Mouse (Mus musculus) CH12F3 (cell line): ENCODE data around the gene Lilra5.
"Not testable (repeated sequence)": the region's sequence is repeated elsewhere in the genome, so short reads cannot be mapped to it uniquely, and the experiment has no call there.

Experiments used
- in situ Hi-C: fragments of 300-500 bp; cut with MboI; formaldehyde crosslinking; loops from 2 replicates; pipeline ENCODE4 v1.14.3; 2020; ENCODE audit warnings: low sequenced_read_pairs

Gene Lilra5

DNA sequence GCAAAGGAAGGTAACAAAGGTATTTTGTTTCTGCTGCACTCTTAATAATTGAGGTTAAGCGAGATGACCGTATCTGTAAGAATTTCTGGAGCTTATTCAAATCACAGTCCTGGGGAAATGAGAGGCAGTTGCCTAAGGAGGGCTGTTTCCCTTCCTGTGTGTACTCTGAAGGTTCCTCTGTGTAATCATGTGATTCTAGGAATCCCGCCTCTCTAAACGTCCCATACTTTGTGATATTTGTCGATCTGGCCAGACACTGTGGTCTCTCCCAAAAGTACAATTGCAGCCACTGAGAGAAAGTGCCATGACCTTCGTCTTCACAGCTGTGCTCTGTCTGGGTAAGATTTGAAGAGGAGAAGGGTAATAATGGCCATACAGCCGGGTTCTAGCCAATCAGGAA is at the start of gene Lilra5:
Gene Lilra5, plus strand, starts transcription at position 301 of the 400 bp plus-strand sequence.
- in situ Hi-C loops, result no loop called here

DNA sequence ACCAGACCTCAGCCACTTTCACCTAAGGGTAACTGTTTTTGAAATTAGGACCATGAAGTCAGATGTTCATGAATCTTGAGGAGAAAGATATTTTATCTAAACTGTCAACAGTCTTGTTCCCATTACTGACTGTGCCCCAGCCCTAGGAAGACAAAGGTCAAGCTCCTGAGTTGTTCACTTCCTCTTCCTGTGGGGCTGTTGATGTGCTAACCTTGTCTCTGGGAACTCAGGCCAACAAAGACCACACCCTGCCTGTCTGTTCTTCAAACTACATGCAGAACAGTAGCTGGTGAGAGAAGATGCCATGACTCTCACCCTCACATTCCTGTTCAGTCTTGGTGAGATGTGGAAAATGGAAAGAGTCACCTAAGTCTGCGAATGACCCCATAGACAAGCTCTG is 30.4 kb upstream of the Lilra5 start:
- in situ Hi-C loops, result no loop called here

DNA sequence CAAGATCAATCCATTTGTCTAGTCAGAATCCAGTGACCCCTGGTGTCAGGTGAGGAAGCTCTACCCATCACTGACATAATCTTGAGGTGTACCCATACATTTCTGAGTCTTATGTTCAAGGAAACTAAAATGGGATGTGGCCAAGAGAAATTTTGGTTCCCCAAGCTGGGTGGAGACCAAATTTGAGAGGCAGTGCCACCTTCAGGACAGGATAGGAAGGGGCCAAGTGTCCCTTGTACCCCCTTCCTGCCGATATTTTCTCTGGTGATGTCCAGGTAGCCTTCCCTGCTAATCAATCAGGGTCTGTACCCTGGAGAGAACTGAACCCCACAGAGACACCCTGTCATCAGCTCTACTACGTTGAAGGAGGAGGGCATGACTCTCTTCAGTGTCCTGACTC is 28.9 kb upstream of the Lilra5 start:
- in situ Hi-C loops, result no loop called here

DNA sequence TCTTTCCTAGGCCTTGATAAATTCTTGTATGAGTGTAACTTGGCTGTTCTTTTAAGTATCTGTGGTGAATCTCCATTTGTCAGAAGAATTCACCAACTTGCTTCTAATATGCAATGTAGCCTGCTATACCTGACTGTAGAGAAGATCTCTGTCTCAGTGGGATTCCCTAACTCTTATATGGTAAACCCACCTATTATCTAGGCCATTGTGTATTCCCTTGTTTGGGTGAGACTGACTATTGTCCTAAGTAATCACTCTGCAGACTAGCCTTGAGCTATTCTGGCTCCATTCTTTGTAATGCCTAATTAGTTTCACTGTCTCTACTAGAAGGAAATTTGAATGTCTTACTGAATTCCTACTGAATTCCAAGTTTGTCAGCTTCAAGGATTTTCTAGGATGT is 24.1 kb upstream of the Lilra5 start:
- in situ Hi-C loops, result not testable (repeated sequence)

DNA sequence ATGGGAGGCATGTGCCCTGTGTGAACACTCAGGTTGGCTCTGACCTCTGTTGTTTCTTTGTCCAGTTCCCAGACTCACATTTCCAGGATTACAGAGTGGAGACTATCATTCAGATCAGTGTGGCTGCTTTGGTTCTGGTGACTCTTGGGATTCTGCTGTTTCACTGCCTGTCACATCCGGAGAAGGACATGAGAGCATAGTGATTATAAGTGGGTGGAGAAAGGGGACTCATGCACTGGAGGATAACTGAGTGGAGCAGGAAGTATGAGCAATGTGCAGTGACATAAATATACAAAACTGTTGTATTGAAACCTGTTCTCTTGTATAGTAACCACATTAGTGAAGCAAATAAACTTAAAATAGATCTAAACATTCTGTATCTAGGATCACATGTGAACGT is 22.2 kb upstream of the Lilra5 start:
- in situ Hi-C loops, result no loop called here

DNA sequence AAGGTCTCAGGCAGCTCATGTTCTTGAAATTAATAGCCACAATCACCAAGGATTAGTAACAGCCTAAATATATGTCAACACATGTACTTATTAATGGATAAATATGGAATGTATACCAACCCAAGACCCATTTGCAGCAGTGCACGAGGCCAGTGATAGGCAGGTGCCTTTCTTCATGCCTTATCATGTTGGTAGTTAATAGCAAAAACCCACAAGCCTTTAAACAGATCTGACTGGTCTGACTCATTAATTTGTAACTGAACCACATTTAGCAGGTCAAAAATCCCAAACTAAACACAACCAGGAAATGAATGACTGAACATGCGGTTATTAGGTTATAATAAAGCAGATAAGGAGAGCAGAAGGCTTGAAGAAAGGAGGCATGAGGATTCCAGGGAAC is 21.7 kb upstream of the Lilra5 start:
- in situ Hi-C loops, result no loop called here

DNA sequence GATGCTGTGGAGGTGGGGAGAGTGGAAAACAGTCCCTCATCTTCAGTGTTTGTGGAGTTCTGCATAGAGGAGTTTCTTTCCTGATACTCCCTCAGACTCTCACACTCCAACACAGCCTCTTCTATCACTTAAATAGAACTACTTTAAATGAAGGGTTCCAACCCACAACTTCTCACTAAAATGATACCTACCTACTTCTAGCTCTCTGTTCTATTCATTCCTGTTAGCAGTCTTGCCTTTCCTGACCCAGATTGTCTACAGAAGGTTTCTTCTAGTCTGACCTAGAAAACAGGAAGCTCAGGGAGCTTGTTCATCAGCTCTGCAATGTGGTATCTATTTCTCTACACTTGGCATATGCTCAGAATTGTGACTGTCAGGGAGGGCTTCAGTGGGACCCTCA is 2.0 kb upstream of the Lilra5 start:
- in situ Hi-C loops, result no loop called here

DNA sequence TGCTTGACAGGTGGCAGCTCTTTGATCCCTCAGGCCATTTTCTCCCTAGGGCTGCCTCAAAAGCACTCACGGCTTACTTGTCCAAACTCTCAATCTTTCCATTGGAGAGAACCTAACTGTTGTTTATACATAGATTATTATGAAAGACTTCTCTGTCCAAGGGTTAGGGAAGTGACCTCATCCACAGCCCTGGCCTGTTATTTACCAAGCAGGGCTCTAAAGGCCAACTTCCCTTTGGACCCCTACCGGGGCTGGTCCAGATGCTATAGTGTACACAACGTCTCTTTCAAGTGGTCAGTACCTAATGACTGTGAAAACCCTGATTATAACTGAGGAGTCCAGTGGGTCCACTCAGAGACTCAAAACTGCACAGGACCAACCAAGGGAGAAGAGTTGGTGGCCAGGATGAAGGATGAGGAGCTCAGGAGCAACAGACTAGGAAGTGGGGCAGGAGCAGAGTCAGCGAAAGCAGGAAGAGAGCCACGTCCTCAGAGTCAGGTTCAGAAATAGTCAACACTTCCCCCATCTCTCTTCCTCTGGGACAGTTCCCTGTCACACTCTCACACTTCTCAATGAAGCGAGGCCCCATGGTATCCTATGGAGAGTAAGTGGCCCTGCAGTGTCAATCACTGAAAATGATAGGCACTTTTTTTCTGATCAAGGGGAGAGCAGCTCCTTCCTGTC is 1.6 kb downstream of the Lilra5 start:
- in situ Hi-C loops, result no loop called here

DNA sequence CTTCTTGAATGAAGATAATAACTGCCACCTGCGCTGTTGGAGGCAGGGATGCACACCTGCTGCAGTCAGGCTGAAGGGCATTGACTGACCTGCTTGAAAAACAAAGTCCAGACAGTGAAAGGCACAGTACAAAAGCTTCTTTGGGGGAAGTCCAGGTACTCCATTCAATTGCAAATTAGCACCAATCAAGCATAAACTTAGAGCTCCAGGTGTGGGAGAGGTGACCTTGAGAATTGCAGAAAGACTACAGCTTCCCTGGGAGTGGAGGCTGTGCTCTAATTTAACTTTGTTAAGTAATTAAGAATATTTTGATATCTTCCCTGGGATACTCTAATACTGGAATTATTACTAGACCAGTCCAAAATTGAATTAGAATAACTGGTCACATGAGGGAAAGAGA is 13.7 kb downstream of the Lilra5 start:
- in situ Hi-C loops, result not testable (repeated sequence)

DNA sequence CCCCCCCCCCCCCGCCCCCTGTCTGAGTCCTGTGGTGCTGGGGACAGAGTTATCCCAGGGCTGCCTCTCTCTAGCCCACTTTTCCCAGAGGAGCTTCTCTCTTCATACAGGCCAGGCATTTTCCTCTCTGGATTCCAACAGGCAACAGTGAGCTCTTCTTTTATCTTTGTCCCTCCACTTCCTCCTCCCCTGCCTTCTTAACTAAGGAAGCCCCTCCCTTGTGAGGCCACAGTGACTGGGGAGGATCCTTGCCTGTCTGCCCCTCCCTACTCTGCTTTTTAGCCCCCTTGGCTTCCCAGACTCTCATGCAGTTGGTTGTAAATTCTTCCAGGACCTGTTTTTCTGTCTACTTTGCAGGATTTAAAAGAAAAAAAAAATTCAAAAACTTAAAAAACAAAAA is 18.5 kb downstream of the Lilra5 start:
- in situ Hi-C loops, result not testable (repeated sequence)

DNA sequence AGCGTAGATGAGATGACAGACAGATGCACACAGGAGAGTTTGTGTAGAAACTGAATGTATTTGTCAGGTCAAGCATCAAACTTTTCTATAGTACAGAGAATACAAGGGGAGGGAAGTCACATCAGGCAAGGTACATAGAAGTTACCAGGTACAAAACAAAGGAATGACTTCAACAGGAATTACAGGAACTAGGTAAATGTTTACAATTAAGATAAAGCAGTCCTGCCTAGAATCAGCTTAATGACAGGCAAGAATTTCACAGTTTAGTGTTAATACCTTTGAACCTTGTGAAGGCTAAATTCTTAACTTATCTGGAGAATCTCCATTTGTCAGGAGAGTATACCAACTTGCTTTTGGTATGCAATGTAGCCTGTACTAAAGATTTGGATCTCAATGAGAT is 23.0 kb downstream of the Lilra5 start:
- in situ Hi-C loops, result not testable (repeated sequence)

DNA sequence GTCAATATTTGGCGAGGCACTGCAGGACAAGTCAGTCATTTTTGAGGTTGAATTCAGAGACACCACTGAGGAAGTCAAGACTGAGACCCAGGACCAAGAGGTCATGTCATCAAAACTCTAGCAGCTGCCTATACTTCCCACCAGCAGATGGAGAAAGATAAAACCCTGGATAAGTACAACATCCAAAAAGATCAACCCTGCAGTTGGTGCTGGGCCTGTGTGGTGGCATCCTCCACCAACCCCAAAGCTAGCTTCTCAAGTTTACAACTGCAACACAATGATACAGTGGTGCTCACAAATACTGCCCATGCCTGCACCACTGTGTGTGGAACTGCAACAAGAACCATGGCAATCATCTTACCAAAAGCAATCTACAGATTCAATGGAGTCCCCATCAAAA is 34.6 kb downstream of the Lilra5 start:
- in situ Hi-C loops, result not testable (repeated sequence)

DNA sequence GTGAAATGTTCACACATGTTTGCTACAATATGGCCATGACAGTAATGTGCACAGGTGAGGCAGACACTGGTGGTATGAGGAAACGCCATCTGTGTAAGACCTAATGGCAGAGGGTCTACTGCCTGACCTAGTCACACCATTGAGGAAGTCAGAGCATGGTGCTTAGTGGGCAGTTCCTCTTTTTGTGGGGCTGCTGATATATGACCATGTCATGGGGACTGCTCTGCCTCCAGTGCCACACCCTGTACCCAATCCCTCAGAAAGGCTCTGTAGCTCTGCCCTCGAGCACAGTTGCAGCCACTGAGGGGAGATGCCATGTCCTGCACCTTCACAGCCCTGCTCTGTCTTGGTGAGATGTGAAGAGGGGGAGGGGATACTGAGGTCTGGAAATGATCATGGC is 36.3 kb downstream of the Lilra5 start:
- in situ Hi-C loops, result not testable (repeated sequence)

DNA sequence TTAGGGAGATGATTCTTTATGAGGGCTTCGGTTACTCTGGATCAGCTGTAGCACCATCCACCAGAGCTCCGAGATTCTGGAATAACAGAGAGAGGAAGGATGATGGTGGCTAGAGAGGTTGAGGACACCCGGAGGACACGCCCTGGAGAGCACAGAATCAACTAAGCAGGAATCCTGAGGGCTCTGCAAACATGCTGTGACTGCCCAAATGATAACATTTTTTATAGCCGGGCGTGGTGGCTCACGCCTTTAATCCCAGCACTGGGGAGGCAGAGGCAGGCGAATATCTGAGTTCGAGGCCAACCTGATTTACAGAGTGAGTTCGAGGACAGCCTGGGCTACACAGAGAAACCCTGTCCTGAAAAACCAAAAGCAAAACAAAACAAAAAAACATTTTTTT is 37.9 kb downstream of the Lilra5 start:
- in situ Hi-C loops, result not testable (repeated sequence)

DNA sequence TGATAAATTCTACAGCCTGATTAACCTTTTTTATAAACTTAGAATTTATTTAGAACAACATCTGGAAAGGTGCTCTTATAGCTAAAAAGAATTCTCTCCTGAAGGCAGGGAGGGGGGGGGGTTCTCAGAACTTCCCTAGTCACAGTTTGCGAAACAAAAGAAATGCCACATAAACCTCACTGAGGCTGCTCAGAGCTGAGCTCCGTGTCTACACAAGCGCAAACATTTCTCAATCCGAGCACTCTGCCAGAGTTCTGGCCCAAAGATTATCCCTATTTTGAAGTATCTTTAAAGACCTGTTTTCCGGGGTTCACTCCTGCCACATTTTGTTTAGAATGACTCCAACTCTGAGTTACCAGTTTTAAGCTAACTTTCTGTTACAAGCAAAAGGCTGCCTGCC is 55.1 kb downstream of the Lilra5 start:
- in situ Hi-C loops, result loop anchor here (10.0 kb wide), 1 partner anchor 142 kb away; no protein-coding TSS in a partner anchor
